Mouse (Mus musculus): ENCODE measurements at regions not wholly inside any gene's neighbourhood (a gene's known extent, or its start where the extent isn't known, plus 50 kb on each side); places are given as distances from the start of the nearest gene placed in this dataset.

DNA sequence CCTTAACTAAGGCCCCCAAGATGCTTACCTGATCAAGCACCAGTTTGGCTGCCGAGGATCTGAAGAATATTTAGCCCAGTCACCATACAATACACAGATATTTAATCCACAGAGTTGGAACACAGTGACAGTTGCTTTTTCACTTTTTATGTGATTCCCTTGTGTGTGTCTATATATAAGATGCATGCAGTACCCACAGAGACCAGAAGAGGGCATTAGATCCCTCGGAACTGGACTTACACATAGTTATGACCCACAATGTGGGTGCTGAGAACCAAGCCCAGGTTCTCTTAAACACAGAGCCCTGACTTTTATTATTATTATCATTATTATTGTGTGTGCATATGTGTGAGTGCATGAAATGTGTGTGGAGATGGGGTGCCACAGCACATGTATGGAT is 70.6 kb upstream of the Xpo1 start:
- TF ChIP-seq GATA1 (IDR thresholded peaks at IDR 0.05; ENCODE audit: low read length) (no peak), TAL1 (IDR thresholded peaks at IDR 0.05; ENCODE audit: low read length) (no peak)

Measured in erythroblast, embryonic 14.5 days (primary cell).